Mouse (Mus musculus) Muller cell, postnatal 12 days (primary cell): Measurements from ENCODE around the gene Meiob.
A peak's percentile ranks its signal among the peaks of the same experiment; 100 is the strongest.

ENCODE experiments used
- DNase-seq: peaks from one replicate; pipeline ENCODE4 v3.0.0-alpha.2; 2015; ENCODE audit errors: inconsistent ontology term

Gene Meiob

GRCm38 (mm10) chr17:24874405-24874745, 70.3 kb downstream of the Meiob start:
- DNase-seq: no peak

- DNase-seq: no peak
These were observed 70.9 kb downstream of the Meiob start for GRCm38 (mm10) chr17:24874989-24875388.

GRCm38 (mm10) chr17:24877336-24878116, 73.4 kb downstream of the Meiob start:
- no peak for DNase-seq

- DNase-seq: no peak
These were observed 74.0 kb downstream of the Meiob start for GRCm38 (mm10) chr17:24878117-24878397.

- no peak for DNase-seq
These were observed 74.4 kb downstream of the Meiob start for GRCm38 (mm10) chr17:24878531-24878930.

- peak; percentile 26 for DNase-seq
These were observed 77.8 kb downstream of the Meiob start for GRCm38 (mm10) chr17:24881738-24882440.

- DNase-seq: no peak
These were observed 80.3 kb downstream of the Meiob start for GRCm38 (mm10) chr17:24884391-24884790.

GRCm38 (mm10) chr17:24885356-24886133, 81.5 kb downstream of the Meiob start:
- DNase-seq: no peak

GRCm38 (mm10) chr17:24886134-24886931, 82.2 kb downstream of the Meiob start, which contains the start of the genes Nubp2 and Spsb3:
TSS of gene Nubp2 (minus strand) at chr17:24886349.
TSS of gene Spsb3 (plus strand) at chr17:24886643.
- DNase-seq: peak; percentile 100

GRCm38 (mm10) chr17:24886932-24887271, 82.8 kb downstream of the Meiob start:
- no peak for DNase-seq

- DNase-seq: peak; percentile 63
These were observed 83.4 kb downstream of the Meiob start for GRCm38 (mm10) chr17:24887291-24888080.

GRCm38 (mm10) chr17:24888862-24889261, 84.8 kb downstream of the Meiob start:
- DNase-seq: no peak
